Mouse (Mus musculus): ENCODE measurements around the gene Olfr566. TPM values are rescaled to one million over a fixed set of nuclear protein-coding genes. Genes with fewer than 3 reads are reported as not detected.

Olfr566 gene
- not detected in 2 replicates for total RNA-seq (2017)

DNA sequence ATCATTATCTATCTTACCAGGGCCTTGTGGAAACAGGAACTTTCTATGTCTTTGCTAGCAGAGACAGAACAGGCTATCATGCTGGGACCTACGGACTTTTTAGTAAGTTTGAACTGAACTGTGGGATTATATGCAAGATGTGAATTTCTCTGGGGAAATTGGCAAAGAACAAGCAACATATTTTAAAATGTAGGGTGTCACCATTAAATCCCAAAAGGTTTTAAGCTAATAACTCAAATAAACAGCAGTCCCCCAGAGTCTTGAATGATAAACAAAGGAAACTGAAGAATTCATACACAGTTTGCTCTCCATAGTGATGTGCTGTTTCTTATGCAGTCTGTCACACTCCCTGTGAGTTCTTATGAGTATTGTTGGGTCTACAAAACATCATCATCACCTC is at the start of gene Olfr566:
Olfr566 (minus strand) TSS at position 101 of the 400 bp plus-strand sequence.
- ATAC-seq (ENCODE audit: extremely low read depth, insufficient number of reproducible peaks, low FRiP score, poor library complexity, severe bottlenecking): no peak

DNA sequence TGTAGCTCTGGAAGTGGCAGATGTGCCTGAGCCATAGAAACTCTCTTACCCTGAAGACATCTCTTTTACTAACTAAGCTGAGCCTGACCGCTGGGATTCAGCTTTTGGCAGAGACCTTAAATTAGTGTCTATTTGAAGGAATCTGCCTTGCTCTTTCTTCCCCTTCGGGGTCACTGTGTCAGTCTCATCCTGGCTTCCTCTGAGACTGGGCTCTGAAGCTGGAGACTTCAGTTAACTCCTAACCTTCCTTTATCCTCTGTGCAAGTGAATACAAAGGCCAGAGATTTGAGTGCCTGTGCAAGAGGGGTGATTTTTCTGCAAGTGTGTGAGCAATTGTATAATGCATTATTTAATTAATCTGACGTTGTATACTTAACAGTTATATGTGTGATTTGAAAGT is 32.2 kb upstream of the Olfr566 start, which contains the start of gene Olfr569:
Olfr569 (minus strand) TSS at position 101 of the 400 bp plus-strand sequence.
- no peak for ATAC-seq (ENCODE audit: extremely low read depth, insufficient number of reproducible peaks, low FRiP score, poor library complexity, severe bottlenecking)

DNA sequence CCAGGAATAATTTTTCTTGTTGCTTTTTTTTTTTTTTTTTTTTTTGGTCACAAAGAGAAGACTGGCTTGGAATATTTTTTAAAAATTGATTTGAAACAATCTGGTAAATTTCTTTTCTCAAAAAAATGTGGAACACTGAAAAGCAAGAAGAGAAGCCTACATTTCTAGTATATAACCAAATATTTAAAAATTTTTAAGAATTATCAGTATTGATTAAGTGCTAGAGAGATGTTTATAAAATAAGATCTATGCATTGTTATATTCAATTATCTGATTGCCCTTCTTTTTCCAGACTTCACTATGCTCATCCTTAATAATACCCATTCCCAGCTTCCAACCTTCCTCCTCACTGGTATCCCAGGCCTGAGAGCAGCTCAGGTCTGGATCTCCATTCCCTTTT is 18.3 kb upstream of the Olfr566 start, which contains the start of gene Olfr568:
Olfr568 (plus strand) TSS at position 301 of the 400 bp plus-strand sequence.
- no peak for ATAC-seq (ENCODE audit: extremely low read depth, insufficient number of reproducible peaks, low FRiP score, poor library complexity, severe bottlenecking)

DNA sequence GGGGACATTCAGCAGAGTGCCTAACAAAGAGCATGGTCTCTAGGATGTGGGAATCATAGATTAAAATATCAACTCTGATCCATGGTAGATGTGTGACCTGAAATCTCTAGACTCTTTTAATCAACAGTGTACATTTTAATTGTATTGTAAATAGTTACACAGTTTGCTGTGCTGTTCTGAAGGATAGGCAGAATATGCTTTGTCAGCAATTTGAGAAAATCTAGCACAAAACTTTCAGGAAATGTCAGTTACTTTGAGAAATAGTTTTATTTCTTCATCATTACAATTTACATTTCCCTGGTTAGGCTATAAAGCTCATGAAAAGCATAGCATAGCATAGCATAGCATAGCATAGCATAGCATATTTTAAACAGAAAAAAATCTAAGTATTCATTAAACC is 2.8 kb downstream of the Olfr566 start:
- no peak for ATAC-seq (ENCODE audit: extremely low read depth, insufficient number of reproducible peaks, low FRiP score, poor library complexity, severe bottlenecking)

Other genes with a start within 250 kb of the Olfr566 start
- gene Olfr553, start 240.5 kb downstream of the Olfr566 start, total RNA-seq (2017): not detected in 2 replicates
- gene Olfr554, start 220.3 kb downstream of the Olfr566 start, total RNA-seq (2017): 0.47 TPM in 1 of 2 replicates, not detected in the other
- gene Olfr555, start 199.9 kb downstream of the Olfr566 start, total RNA-seq (2017): not detected in 2 replicates
- gene Olfr556, start 193.9 kb downstream of the Olfr566 start, total RNA-seq (2017): not detected in 2 replicates
- gene Trim68, start 171.4 kb downstream of the Olfr566 start, total RNA-seq (2017): 10.6 and 12.5 TPM in 2 replicates
- gene Olfr557, start 162.9 kb downstream of the Olfr566 start, total RNA-seq (2017): not detected in 2 replicates
- gene Olfr558, start 156.6 kb downstream of the Olfr566 start, total RNA-seq (2017): not detected in 2 replicates
- not detected in 2 replicates for gene Olfr33, start 139.7 kb downstream of the Olfr566 start, total RNA-seq (2017)
- not detected in 2 replicates for gene Olfr559, start 131.3 kb downstream of the Olfr566 start, total RNA-seq (2017)
- gene Olfr560, start 99.4 kb downstream of the Olfr566 start, total RNA-seq (2017): 0.37 TPM in 1 of 2 replicates, not detected in the other
- gene Olfr78, start 99.3 kb downstream of the Olfr566 start, total RNA-seq (2017): 0.12 TPM in 1 of 2 replicates, not detected in the other
- gene Olfr561, start 87.5 kb downstream of the Olfr566 start, total RNA-seq (2017): not detected in 2 replicates
- gene Olfr564, start 55.3 kb downstream of the Olfr566 start, total RNA-seq (2017): not detected in 2 replicates
- not detected in 2 replicates for gene Olfr568, start 18.4 kb upstream of the Olfr566 start, total RNA-seq (2017)
- not detected in 2 replicates for gene Olfr569, start 32.1 kb upstream of the Olfr566 start, total RNA-seq (2017)
- gene Olfr570, start 35.8 kb upstream of the Olfr566 start, total RNA-seq (2017): not detected in 2 replicates
- not detected in 2 replicates for gene Olfr571, start 58.8 kb upstream of the Olfr566 start, total RNA-seq (2017)
- gene Olfr572, start 65.6 kb upstream of the Olfr566 start, total RNA-seq (2017): not detected in 2 replicates
- gene Olfr573-ps1, start 83.8 kb upstream of the Olfr566 start, total RNA-seq (2017): not detected in 2 replicates
- not detected in 2 replicates for gene Olfr574, start 89.7 kb upstream of the Olfr566 start, total RNA-seq (2017)
- gene Olfr575, start 100.0 kb upstream of the Olfr566 start, total RNA-seq (2017): not detected in 2 replicates
- not detected in 2 replicates for gene Olfr576, start 103.9 kb upstream of the Olfr566 start, total RNA-seq (2017)
- gene Olfr577, start 117.2 kb upstream of the Olfr566 start, total RNA-seq (2017): not detected in 2 replicates
- not detected in 2 replicates for gene Olfr578, start 130.6 kb upstream of the Olfr566 start, total RNA-seq (2017)
- not detected in 2 replicates for gene Olfr582, start 179.3 kb upstream of the Olfr566 start, total RNA-seq (2017)
- not detected in 2 replicates for gene Olfr583, start 192.5 kb upstream of the Olfr566 start, total RNA-seq (2017)
- gene Olfr584, start 223.1 kb upstream of the Olfr566 start, total RNA-seq (2017): not detected in 2 replicates
- gene Olfr585, start 239.0 kb upstream of the Olfr566 start, total RNA-seq (2017): not detected in 2 replicates